ENCODE assay signal across 9 mouse cellular contexts in genomic region chr17:56468870-56469269, GRCm38 (mm10). TPM values are rescaled to one million over a fixed set of nuclear protein-coding genes. Genes with fewer than 3 reads are reported as not detected.
A peak's percentile ranks its signal among the peaks of the same experiment; 100 is the strongest.
DNase-seq lines count a peak whose midpoint lies in the region; ATAC-seq lines count a peak whose summit lies in the region.
"Had no signal": no experiment of that assay in that cellular context is flagged by ENCODE, and none has a peak within 500 bp of the region (broad histone marks: within the 10 kb centered on the region; RNA-seq: fewer than 3 reads in every experiment).

No protein-coding gene starts in this region.

- WGBS in heart, embryonic 15.5 days, result 27% methylated on average over 7 of the region's 7 CpGs

- ATAC-seq in heart, embryonic 15.5 days (replicated peaks; ENCODE audit: insufficient number of reproducible peaks, insufficient read depth, low FRiP score, low read depth), result peak; percentile 32

- peak overlapping the region; percentile 50; the same call in 1 of the 2 replicates for H3K9ac ChIP-seq in heart, embryonic 15.5 days

- peak overlapping the region; percentile 72 for H3K4me2 ChIP-seq in heart, embryonic 15.5 days

- peak overlapping the region; percentile 75 for H3K27ac ChIP-seq in heart, embryonic 15.5 days

- peak overlapping the region; percentile 45; the same call in 1 of the 2 replicates for H3K4me3 ChIP-seq in heart, embryonic 15.5 days

- peak; percentile 97 for DNase-seq in heart, adult 11 months
- no peak for DNase-seq in heart, adult 8-10 months (ENCODE audit: low spot score)
- DNase-seq in Muller cell, postnatal 12 days (ENCODE audit: inconsistent ontology term), result peak; percentile 75
- DNase-seq in lung, postnatal 36 days, result peak; percentile 56
- DNase-seq in embryo, embryonic 10 days (ENCODE audit: low spot score), result no peak
- DNase-seq in adrenal gland, postnatal 25 days, result no peak
- DNase-seq in adrenal gland, adult 8-10 months, result no peak

- H3K27me3 ChIP-seq in heart, embryonic 15.5 days, result peaks cover 32% of the 10 kb centered on the region

- peaks cover 67% of the 10 kb centered on the region for H3K4me1 ChIP-seq in heart, embryonic 15.5 days (replicated peaks)

- H3K9me3 ChIP-seq in heart, embryonic 15.5 days (replicated peaks), result no peaks in the 10 kb centered on the region

- no peaks in the 10 kb centered on the region for H3K36me3 ChIP-seq in heart, embryonic 15.5 days

RNA-seq across cellular contexts. Expression of gene Ptprs, which starts 7.4 kb away (rescaled TPM):
- total RNA-seq in heart, adult 8-10 months (2022), result 10 to 100 TPM; 54.3 to 66.4 (median 60.0) TPM
- 37.6 and 62.0 TPM in 2 replicates for polyA plus RNA-seq in heart, embryonic 15.5 days (2015; fragmentation: Nextera tagmentation; extraction: Ambion mirVana)
- total RNA-seq in adrenal gland, postnatal 25 days (2021), result 165 and 222 TPM in 2 replicates
- total RNA-seq in adrenal gland, adult 8-10 months (2022), result 100 to 1,000 TPM; 253 to 392 (median 313) TPM

RNA-seq across cellular contexts. Expression of gene Znrf4, which starts 43.4 kb away (rescaled TPM):
- not detected for total RNA-seq in heart, adult 8-10 months (2022)
- not detected in 2 replicates for polyA plus RNA-seq in heart, embryonic 15.5 days (2015; fragmentation: Nextera tagmentation; extraction: Ambion mirVana)
- total RNA-seq in adrenal gland, postnatal 25 days (2021), result not detected in 2 replicates
- total RNA-seq in adrenal gland, adult 8-10 months (2022), result not detected
- polyA plus RNA-seq: liver, embryonic 16.5 days had no signal

Comparison
In these comparisons a context has a peak if more than half of its experiments do, and no peak if none do; other contexts are left out.
1. DNase-seq: peak in heart, adult 11 months (single experiment), Muller cell, postnatal 12 days (single experiment) and lung, postnatal 36 days (single experiment); none in heart, adult 8-10 months (single experiment), embryo, embryonic 10 days (single experiment), adrenal gland, postnatal 25 days (single experiment) and adrenal gland, adult 8-10 months (single experiment).